8 mouse cellular contexts compared by ENCODE assay signal in the genomic region with DNA sequence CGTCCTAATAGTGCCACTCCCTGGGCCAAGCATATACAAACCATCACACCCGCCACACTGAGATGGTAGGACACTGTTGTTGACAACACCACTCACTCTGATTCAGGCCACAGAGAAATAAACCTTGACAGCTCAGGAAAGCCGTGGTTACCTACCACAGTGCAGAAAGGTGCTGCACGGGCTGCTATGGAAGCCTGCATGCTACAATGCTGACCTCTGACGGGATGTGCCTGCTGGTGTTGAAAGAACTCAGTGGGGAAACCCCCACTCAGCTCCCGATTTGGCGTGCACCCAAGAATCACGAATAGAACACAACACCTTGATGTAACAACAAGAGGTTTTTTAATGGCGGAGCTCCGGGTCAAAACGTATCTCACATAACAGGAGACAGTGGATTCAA. TPM values are rescaled to one million over a fixed set of nuclear protein-coding genes. Genes with fewer than 3 reads are reported as not detected.
"Had no signal": no experiment of that assay in that cellular context is flagged by ENCODE, and none has a peak within 500 bp of the region (broad histone marks: within the 10 kb centered on the region; RNA-seq: fewer than 3 reads in every experiment).

No protein-coding gene starts in this region.

RNA-seq across cellular contexts. Expression of a gene that starts 56.1 kb away (rescaled TPM):
- polyA plus RNA-seq: liver, embryonic 16.5 days; lung, embryonic 14.5 days; lung, embryonic 16.5 days; midbrain, postnatal 0 days; small intestine, adult 2 months; stomach, embryonic 14.5 days; stomach, embryonic 16.5 days; thymus, postnatal 0 days had no signal
